Mouse (Mus musculus) forebrain, embryonic 12.5 days (tissue): ENCODE data around the gene Zfp106. TPM values are rescaled to one million over a fixed set of nuclear protein-coding genes. Genes with fewer than 3 reads are reported as not detected.
"Not testable (repeated sequence)": the region's sequence is repeated elsewhere in the genome, so short reads cannot be mapped to it uniquely, and the experiment has no call there.

ENCODE experiments used
- ATAC-seq: fragments of 200-750 bp; cut with Nextera tagmentation; 2 replicates; pipeline ENCODE4 v1.8.0; 2017; ENCODE audit warnings: moderate TSS enrichment; ENCODE audit not compliant: low FRiP score
- H3K27ac ChIP-seq: fragments of 300-500 bp; sonication (generic); 2 replicates; pipeline ENCODE4 v1.5.1; 2016; ENCODE audit warnings: mild to moderate bottlenecking
- H3K27me3 ChIP-seq: fragments of 300-500 bp; sonication (generic); 2 replicates; pipeline ENCODE4 v1.6.1; 2016; ENCODE audit warnings: mild to moderate bottlenecking
- H3K36me3 ChIP-seq: fragments of 300-500 bp; sonication (generic); replicated peaks from 2 replicates; pipeline ENCODE4 v1.6.1; 2016; ENCODE audit warnings: mild to moderate bottlenecking
- H3K4me1 ChIP-seq: fragments of 300-500 bp; sonication (generic); 2 replicates; pipeline ENCODE4 v1.6.1; 2016
- H3K4me2 ChIP-seq: fragments of 300-500 bp; sonication (generic); 2 replicates; pipeline ENCODE4 v1.6.1; 2016; ENCODE audit warnings: mild to moderate bottlenecking, moderate library complexity
- H3K4me3 ChIP-seq: fragments of 300-500 bp; sonication (generic); replicated peaks from 2 replicates; pipeline ENCODE4 v1.5.1; 2016; ENCODE audit warnings: mild to moderate bottlenecking
- H3K9ac ChIP-seq: fragments of 300-500 bp; sonication (generic); 2 replicates; pipeline ENCODE4 v1.6.1; 2016; ENCODE audit warnings: mild to moderate bottlenecking
- H3K9me3 ChIP-seq: fragments of 300-500 bp; sonication (generic); 2 replicates; pipeline ENCODE4 v1.6.1; 2016
- WGBS: fragments of 180-500 bp; shearing (Covaris S2); methylation state at CpG from one replicate; pipeline ENCODE4 v1.1.7; 2016; 5-methylcytosine and 5-hydroxymethylcytosine counted together
- polyA plus RNA-seq: library from polyadenylated mRNA; unstranded; fragments of >200 nt; fragmentation: Nextera tagmentation; extraction: Ambion mirVana; gene quantifications from 2 replicates; pipeline ENCODE4 v1.2.1, GENCODE M21; 2016

Gene Zfp106
- polyA plus RNA-seq = 68.2 and 68.3 TPM in 2 replicates

DNA sequence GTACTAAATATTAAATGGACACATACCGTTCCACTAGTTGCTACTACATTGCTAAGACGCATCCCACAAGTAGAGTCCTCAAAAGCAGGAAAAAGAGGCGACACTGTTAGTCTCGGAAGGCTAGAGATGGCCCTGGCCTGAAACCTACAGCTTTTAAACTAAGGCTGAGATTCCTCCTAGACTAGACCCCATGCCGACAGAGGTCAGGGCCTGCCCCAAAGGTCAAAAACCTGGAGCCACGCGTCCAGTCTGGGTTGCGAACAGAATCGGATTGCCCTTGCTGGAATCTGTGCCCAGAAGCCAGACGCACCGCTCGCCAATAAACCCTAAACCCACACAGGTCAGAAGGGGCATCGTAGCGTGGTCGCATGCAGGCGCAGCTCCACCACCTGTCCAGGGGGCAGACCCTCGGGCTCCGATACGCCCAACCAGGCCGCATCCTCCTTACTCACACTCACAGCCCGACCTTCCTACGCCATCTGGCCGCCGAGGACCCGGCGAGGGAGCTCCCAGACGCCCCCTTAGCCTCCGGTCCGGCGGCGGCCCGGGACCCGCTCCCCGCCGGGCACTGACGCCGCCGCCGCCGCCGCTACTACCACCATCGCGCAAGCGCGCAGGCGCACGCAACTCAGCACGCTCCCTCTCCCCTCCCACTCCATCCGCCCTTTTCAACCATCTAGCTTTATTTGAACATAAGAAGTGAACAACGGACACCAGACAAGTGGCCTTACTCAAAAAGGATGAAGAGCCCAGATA is at the start of gene Zfp106:
Gene Zfp106, minus strand, starts transcription at position 609 of the 756 bp plus-strand sequence.
- Histone ChIP-seq H3K4me1 (peaks cover 19% of the 10 kb centered on the region), H3K4me2 (peak within 1 kb of the TSS; percentile 79), H3K36me3 (0 out of 2 replicates have a peak, but pooled peaks cover 7% of the 10 kb centered on the region), H3K9ac (peak within 1 kb of the TSS; percentile 88), H3K9me3 (no peaks in the 10 kb centered on the region), H3K4me3 (peak within 1 kb of the TSS; percentile 71), H3K27ac (peak within 1 kb of the TSS; percentile 79), H3K27me3 (no peaks in the 10 kb centered on the region)
- 1% methylated on average over 50 of the region's 50 CpGs for WGBS
- peak; percentile 85 for ATAC-seq

DNA sequence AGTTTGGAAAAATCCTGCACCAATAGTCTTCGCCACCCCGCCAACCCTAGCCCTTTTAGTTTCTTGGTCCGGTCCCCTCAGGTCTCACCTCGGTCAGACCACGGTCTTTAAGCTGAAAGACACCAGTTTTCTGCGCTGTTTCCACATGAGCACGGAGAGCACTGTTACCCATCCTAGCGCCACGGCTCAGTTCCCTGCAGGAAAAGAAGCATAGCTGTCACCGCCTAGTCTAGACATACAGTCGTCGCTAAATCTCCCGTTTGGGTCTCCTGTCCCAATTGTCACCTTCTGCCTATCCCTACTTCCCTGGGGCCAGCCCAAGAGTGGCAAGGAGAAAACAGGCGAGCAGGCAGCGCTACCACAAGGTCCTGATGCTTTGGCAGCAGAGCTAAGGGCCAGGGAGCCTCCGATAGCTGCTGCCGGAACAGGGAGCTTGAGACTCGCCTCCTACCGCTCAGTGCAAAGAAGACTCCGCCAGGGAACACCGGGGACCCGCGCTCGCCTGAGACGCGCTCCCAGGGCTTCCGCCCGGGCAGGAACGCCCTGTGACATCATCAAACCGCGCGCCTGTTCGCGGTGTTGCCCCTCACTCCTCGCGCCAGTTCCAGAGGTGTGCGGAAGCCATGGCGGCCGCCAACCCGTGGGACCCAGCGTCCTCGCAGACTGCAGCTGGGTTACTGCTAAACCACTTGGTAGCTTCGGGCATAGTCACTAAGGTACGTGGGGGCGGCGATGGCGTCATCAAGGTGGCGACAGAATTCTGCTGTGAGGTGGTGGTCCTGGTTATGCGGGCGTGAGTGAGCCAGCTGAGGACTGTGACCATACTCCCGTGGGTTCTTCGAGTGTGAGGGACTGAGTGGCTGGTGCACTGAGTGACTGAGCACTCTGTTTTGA is 45.4 kb upstream of the Zfp106 start, which contains the start of the genes Haus2 and Lrrc57:
Gene Haus2, plus strand, starts transcription at position 554 of the 894 bp plus-strand sequence.
Gene Lrrc57, minus strand, starts transcription at position 691 of the 894 bp plus-strand sequence.
- Histone ChIP-seq H3K27ac (peak within 1 kb of the TSS; percentile 90), H3K4me2 (peak within 1 kb of the TSS; percentile 90), H3K9me3 (no peaks in the 10 kb centered on the region), H3K4me3 (peak within 1 kb of the TSS; percentile 88), H3K36me3 (peaks cover 23% of the 10 kb centered on the region; the same call in 1 of the 2 replicates), H3K27me3 (no peaks in the 10 kb centered on the region), H3K4me1 (peaks cover 20% of the 10 kb centered on the region), H3K9ac (peak within 1 kb of the TSS; percentile 85)
- under 1% methylated on average over 52 of the region's 52 CpGs for WGBS
- peak; percentile 96 for ATAC-seq

DNA sequence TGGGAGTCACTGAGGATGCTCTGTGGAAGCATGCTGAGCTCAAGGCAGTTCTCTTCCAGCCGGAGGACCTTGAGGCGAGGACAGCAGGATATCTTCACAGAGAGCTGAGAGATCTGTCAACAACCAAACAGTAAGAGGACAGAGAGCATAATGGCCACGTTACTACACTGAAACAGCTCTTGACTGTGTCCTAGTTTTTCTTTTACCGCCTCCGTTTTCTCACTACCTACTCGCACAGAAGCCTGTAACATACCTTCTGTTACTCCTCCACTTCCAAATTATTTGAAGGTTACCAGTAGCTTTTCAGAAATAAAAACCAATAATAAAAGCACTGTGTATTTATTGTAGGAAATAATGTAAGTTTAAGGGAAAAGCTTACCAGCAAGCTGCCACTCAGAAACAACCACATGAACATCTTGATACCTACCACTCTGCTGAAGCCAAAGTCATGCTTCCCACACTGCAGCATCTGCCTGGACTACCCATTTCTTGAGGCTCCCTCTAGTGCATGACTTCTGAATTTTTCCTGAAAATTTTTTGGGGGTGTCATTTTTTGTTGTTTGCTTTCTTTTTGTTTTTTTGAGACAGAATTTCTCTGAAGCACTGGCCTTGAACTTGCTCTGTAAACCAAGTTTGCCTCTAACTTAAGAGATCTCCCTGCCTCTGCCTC is 42.5 kb upstream of the Zfp106 start:
- Histone ChIP-seq H3K9ac (no peak overlapping the region), H3K36me3 (peaks cover 16% of the 10 kb centered on the region; the same call in 1 of the 2 replicates), H3K4me3 (no peak overlapping the region), H3K9me3 (no peaks in the 10 kb centered on the region), H3K4me2 (no peak overlapping the region), H3K27ac (no peak overlapping the region), H3K27me3 (no peaks in the 10 kb centered on the region), H3K4me1 (peaks cover 20% of the 10 kb centered on the region)
- 91% methylated on average over 6 of the region's 6 CpGs for WGBS
- no peak for ATAC-seq

DNA sequence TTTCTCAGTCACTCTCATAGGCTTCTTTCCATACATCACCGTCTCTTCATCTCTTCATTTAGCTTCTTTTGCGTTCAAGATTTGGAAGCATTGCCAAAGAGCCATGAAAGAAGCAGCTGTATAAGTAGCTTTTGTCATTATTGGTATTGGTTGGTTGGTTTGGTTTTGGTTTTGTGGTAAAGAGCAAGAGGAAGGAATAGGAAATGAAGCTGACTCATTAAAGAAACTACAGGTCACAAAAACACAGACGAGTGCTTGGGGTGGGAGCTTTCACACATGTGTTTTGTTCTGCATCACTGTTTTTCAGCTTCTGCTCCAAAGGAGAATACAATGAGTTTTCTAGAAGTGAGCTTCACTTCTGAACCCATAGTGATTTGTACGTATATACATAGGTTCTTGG is 35.9 kb upstream of the Zfp106 start:
- no peaks in the 10 kb centered on the region for H3K4me1 ChIP-seq
- H3K36me3 ChIP-seq = peaks cover 54% of the 10 kb centered on the region
- WGBS = 95% methylated on average over 4 of the region's 4 CpGs
- no peak overlapping the region for H3K9ac ChIP-seq
- H3K27ac ChIP-seq = no peak overlapping the region
- no peak overlapping the region for H3K4me2 ChIP-seq
- no peaks in the 10 kb centered on the region for H3K9me3 ChIP-seq
- H3K27me3 ChIP-seq = no peaks in the 10 kb centered on the region
- no peak for ATAC-seq
- no peak overlapping the region for H3K4me3 ChIP-seq

DNA sequence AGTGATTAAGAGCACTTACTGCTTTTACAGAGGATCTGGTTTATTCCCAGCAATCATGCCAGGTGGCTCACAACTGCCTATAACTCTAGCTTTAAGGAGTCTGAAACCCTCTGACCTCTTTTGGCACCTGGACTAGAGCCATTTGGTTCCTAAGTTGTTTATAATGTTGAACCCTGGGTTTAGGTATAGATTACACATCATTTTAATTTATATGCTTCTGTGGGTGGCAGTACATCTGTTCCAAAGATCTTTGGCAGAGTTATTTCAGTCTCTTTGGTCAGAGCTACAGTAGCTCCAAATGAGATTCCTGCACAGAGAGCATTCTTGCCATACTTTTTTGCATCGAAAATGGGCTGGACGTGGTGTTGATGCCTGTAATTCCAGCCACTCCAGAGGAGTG is 34.1 kb upstream of the Zfp106 start:
- Histone ChIP-seq H3K27ac (no peak overlapping the region), H3K36me3 (peaks cover 55% of the 10 kb centered on the region), H3K9ac (no peak overlapping the region), H3K9me3 (no peaks in the 10 kb centered on the region), H3K4me1 (no peaks in the 10 kb centered on the region), H3K4me3 (no peak overlapping the region), H3K4me2 (no peak overlapping the region), H3K27me3 (no peaks in the 10 kb centered on the region)
- 96% methylated on average over 2 of the region's 2 CpGs for WGBS
- ATAC-seq = no peak

DNA sequence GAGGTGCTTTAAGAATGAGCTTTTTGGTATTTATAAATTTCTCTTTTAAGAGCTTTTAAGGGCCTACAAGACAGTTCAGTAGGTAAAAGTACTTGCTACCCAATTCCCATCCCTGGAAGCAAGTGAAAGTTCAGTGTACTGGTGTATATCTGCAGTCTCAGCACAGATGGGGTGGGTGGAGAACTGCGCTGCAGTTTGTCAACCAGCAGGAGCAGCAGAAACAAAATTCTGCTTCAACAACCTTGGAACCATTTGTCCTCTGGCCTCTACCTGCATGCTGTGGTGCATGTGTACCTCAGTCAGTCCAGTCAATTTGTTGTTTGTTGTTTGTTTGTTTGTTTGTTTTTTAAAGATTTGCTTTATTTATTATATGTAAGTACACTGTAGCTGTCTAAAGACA is 28.6 kb upstream of the Zfp106 start:
- Histone ChIP-seq H3K27me3 (no peaks in the 10 kb centered on the region), H3K9ac (no peak overlapping the region), H3K4me1 (no peaks in the 10 kb centered on the region), H3K4me3 (no peak overlapping the region), H3K4me2 (no peak overlapping the region), H3K9me3 (no peaks in the 10 kb centered on the region), H3K27ac (no peak overlapping the region), H3K36me3 (peaks cover 41% of the 10 kb centered on the region)
- no peak for ATAC-seq
- WGBS = 97% methylated on average over 1 of the region's 1 CpGs

DNA sequence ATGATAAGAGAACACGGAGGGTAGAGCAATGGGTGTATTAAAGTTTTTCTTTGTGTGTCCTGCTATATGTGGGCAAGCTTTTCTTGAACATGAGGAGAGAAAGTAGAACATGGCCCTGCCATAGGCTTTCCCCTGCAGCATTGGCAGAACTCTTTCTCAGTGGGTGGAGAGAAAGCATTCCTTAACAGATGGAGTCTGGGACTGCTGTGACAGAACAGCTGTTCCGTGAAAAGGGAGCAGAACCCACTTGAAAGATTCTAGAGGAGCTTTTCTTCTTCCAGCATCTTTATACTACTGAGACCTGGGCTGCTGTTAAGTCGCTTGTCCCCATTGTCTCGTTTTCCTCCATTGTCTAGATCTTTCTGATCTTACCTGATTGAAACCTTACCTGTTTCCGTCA is 26.1 kb upstream of the Zfp106 start:
- H3K27ac ChIP-seq = no peak overlapping the region
- H3K36me3 ChIP-seq = peaks cover 37% of the 10 kb centered on the region
- no peaks in the 10 kb centered on the region for H3K4me1 ChIP-seq
- no peak overlapping the region for H3K4me2 ChIP-seq
- 89% methylated on average over 5 of the region's 5 CpGs for WGBS
- ATAC-seq = no peak
- no peaks in the 10 kb centered on the region for H3K27me3 ChIP-seq
- no peaks in the 10 kb centered on the region for H3K9me3 ChIP-seq
- H3K9ac ChIP-seq = no peak overlapping the region
- no peak overlapping the region for H3K4me3 ChIP-seq

DNA sequence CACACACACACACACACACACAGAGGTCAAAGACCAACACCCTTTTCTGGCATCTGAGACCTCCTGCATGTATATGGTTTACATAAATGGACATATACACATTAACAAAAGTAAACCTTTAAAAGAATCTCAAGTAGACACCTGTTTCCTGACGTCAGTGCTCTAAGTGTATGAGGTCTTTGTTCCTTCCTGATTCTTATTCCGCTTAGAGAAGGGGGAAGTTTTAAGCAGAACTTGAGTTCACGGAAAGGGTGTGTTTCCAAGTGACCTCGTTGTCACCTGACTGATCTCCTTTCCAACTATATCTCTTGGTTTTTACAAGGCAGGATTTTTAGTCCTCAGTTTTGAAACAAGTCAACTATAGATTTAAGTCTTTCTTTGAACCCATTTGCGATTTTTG is 14.6 kb upstream of the Zfp106 start:
- H3K4me2 ChIP-seq = no peak overlapping the region
- no peak overlapping the region for H3K9ac ChIP-seq
- WGBS = 89% methylated on average over 5 of the region's 5 CpGs
- no peaks in the 10 kb centered on the region for H3K36me3 ChIP-seq
- no peak overlapping the region for H3K27ac ChIP-seq
- no peaks in the 10 kb centered on the region for H3K4me1 ChIP-seq
- no peaks in the 10 kb centered on the region for H3K9me3 ChIP-seq
- H3K27me3 ChIP-seq = no peaks in the 10 kb centered on the region
- ATAC-seq = no peak
- H3K4me3 ChIP-seq = no peak overlapping the region

DNA sequence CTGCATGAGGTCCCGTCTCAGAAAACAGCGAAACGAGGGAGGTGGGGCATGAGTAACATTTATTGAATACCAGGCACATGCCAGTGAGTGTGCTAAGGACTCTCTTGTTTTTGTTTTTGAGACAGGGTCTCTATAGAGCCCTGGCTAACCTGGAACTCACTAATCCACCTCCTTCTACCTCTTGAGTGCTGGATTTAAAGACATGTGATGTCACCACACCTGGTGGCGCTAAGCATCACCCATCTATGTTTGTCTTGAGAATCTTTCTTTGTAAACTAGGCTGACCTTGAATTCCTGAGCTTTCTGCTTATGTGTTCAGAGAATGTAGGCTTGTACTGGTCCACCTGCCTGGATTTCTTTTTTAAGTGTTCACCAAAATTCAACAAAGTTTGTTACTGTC is 14.2 kb upstream of the Zfp106 start:
- Histone ChIP-seq H3K4me2 (no peak overlapping the region), H3K36me3 (no peaks in the 10 kb centered on the region), H3K4me3 (no peak overlapping the region), H3K9ac (no peak overlapping the region), H3K4me1 (no peaks in the 10 kb centered on the region), H3K27ac (no peak overlapping the region), H3K9me3 (no peaks in the 10 kb centered on the region), H3K27me3 (no peaks in the 10 kb centered on the region)
- 85% methylated on average over 4 of the region's 4 CpGs for WGBS
- no peak for ATAC-seq

DNA sequence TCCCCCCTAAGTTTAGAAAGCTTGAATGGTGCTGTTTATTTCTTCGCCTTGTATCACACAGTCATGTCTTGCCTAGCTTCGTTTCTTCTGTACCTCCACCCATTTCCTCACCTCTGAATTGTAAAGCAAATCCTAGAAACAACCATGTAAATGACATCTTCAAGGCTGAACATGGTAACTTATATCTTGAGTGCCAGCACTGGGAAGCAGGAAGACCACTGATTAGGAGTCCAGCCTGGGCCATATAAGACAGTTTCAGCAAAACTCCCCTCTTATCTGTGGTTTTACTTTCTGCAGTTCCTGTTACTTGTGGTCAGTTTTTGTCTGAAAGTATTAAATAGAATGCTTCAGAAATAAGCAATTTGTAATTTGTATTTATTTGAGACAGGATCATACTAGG is 12.3 kb upstream of the Zfp106 start:
- Histone ChIP-seq H3K9me3 (no peaks in the 10 kb centered on the region), H3K4me2 (no peak overlapping the region), H3K27me3 (no peaks in the 10 kb centered on the region), H3K9ac (no peak overlapping the region), H3K36me3 (peaks cover 9% of the 10 kb centered on the region), H3K4me1 (no peaks in the 10 kb centered on the region), H3K27ac (no peak overlapping the region), H3K4me3 (no peak overlapping the region)
- ATAC-seq = no peak
- 85% methylated on average over 2 of the region's 2 CpGs for WGBS

DNA sequence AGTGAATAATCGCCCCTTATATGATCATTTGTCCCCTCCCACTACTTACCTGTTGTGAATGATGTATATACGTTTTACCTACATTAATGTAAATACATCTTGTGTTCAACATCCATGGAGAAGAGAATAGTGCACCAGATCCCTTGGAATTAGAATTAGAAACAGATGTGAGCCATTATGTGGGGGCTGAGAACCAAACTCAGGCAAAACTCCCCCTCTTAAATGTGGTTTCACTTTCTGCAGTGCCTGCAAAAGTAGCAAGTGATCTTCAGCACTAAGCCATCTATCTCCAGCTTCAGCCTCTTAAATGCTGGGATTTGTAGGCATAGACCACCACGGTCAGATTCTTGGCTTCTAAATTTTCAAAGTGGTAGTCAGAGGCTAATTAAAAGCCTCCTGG is 11.5 kb upstream of the Zfp106 start:
- 88% methylated on average over 3 of the region's 3 CpGs for WGBS
- Histone ChIP-seq H3K4me3 (no peak overlapping the region), H3K9me3 (no peaks in the 10 kb centered on the region), H3K4me1 (no peaks in the 10 kb centered on the region), H3K36me3 (peaks cover 9% of the 10 kb centered on the region), H3K27ac (no peak overlapping the region), H3K4me2 (no peak overlapping the region), H3K27me3 (no peaks in the 10 kb centered on the region), H3K9ac (no peak overlapping the region)
- no peak for ATAC-seq

DNA sequence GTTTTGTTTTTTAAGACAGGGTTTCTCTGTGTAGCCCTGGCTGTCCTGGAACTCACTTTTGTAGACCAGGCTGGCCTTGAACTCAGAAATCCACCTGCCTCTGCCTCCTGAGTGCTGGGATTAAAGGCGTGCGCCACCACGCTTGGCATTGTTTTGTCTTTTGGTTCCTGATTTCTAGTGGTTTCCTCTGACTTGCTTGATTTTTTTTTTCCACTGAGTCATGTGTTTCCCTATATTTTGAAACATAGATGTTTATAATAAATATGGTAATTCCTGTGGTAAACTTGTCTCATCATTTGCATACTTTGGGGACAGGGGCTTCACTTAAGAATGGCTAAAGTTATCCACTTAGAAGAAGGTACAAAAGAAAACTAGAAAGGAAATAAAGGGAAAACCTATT is 8.5 kb upstream of the Zfp106 start:
- H3K4me1 ChIP-seq = peaks cover 15% of the 10 kb centered on the region
- H3K4me2 ChIP-seq, H3K4me3 ChIP-seq, H3K9ac ChIP-seq, ATAC-seq, H3K27ac ChIP-seq, H3K9me3 ChIP-seq, H3K36me3 ChIP-seq, H3K27me3 ChIP-seq: not testable (repeated sequence)
- WGBS = 91% methylated on average over 3 of the region's 3 CpGs
